Mouse (Mus musculus): ENCODE results near the gene Tmx4.

The Tmx4 gene

DNA sequence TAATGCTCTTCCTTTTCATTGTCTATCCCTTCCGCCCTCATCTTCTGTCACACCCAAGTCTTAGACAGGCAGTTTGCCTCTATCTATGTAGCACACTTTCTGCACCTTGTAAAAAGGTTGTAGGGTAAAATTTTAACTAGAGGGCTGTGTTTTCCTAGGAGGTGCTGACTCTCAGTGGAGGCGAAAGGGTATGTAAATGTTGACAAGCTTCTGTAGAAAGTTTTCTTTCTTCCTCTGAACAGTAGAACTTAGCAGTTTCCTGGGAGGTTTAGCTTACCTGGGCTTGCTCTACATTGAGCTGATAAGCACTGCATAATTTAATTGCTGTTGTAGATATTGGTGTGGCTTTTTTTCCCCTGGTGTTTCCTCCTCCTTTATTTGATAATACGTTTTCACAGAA is 84.5 kb downstream of the Tmx4 start:
- no peak for DNase-seq (ENCODE audit: low spot score in 2 of 2)

DNA sequence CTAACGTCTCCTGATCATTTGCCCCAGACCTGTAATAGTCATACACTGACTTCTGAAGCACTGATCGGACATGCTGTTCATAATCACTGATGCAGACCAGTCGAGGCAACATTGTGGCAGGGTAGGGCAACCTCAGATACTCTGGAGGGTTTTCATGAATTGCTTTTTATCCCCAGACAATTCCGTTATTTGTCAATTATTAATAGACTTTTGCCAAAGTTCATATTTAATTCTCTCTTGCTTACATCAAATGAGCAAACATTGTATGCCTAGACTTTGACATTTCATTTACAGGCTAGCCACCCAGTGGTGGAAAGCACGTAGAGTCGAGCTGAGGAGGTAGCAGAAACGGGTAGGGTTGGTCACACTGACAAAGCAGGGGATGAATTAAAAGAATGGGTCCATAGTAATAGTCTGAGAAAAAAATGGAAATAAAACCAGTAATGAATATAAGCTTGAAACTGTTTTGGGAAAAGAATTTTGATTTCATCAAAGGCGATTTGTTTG is 89.7 kb downstream of the Tmx4 start, which contains the start of gene Hao1:
Gene Hao1, minus strand, starts transcription at position 148 of the 507 bp plus-strand sequence.
- DNase-seq (ENCODE audit: low spot score in 2 of 2): no peak

DNA sequence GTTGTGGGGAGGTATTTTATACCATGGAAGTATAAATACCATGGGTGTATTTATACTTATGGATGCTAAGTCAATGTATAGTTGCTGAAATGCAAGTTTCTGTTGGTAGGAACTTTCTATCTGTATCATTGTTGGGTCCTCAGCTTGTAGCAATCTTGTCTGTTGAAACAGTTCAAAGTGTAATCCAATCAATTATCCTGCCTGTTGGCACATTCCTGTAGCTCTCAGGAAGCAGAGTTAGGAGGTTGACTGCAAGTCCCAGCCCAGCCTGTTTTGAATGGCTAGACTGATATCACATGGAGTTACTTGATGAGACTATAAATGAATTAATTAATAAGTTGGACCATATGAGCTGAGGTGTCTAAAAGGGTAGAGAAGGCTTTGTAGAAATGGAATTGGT is 91.6 kb downstream of the Tmx4 start:
- DNase-seq (ENCODE audit: low spot score in 2 of 2): no peak

DNA sequence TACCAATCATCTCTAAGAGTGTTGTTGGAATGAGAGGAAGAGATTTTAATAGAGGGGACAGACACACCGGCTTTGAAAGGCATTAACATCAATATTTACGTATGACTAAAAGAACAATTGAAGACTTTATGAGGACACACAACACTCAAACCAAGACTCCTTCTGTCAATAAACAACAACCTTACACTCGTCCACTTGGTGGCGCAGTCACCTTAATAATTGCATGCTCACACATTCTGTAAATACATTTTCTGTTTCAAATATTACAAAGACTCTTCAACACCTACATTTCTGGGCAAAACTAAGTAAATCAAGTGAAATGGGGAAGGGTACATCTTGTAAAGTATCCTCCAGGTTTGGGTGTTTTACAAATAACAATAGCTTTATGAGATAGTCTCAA is 94.2 kb downstream of the Tmx4 start:
- DNase-seq (ENCODE audit: low spot score in 2 of 2): peak; percentile 78 to 80

DNA sequence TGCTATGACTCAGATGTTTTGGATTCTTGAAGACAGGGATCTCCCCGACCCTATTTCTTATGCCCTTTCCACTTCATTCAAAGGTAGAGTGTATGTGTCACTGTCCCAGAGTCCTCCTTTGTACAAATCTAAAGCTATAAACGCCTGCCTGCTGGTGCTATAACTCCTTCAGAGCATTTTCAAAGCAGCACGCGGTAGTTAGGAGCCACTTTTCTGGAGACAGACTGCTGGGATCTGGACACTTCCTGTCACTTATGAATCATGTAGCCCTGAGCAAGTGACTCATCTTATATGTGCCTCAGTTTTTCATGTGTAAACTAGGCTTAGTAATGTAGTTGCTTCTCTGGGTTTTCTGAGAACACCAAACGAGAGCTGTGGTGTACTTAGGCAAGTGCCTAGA is 98.8 kb downstream of the Tmx4 start:
- DNase-seq (ENCODE audit: low spot score in 2 of 2): no peak

DNA sequence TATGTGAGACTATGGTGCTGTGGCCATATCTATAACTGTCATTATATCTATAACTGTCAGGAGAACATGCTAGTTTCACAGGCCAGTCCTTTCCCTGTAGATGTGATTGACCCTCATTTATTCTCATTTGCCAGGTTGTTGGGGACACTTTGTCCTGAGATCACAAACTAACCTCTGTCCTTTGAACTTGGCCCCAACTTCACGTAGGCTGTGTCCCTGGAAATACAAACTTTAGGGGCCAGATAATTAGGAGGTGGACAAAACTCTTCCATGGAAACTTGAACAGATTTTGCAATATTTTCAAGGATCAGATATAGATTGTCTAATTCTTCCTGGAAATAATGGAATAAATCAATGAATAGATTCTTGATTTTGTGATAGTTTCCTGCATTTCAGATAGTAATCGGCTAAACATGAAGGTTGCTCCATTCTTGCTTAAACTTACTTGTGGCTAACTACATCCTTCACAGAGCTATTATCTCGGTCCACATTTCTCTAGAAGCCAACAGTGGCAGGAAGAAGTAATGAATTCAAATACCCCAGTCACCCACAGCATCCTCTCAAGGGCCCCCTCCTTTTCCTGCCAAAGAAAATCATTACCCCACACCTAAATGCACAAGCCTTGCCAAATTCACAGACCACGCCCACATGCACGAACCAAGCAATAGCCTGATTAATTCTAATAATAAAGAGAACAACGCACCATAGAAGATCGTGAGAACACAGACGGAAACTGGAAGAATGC is 99.5 kb downstream of the Tmx4 start:
- DNase-seq (ENCODE audit: low spot score in 2 of 2): no peak
